Mouse (Mus musculus): ENCODE data around the gene Slc25a23. TPM values are rescaled to one million over a fixed set of nuclear protein-coding genes. Genes with fewer than 3 reads are reported as not detected.
"Not testable (repeated sequence)": the region's sequence is repeated elsewhere in the genome, so short reads cannot be mapped to it uniquely, and the experiment has no call there.

The Slc25a23 gene
- polyA plus RNA-seq, 1 experiment: 24.2 TPM

DNA sequence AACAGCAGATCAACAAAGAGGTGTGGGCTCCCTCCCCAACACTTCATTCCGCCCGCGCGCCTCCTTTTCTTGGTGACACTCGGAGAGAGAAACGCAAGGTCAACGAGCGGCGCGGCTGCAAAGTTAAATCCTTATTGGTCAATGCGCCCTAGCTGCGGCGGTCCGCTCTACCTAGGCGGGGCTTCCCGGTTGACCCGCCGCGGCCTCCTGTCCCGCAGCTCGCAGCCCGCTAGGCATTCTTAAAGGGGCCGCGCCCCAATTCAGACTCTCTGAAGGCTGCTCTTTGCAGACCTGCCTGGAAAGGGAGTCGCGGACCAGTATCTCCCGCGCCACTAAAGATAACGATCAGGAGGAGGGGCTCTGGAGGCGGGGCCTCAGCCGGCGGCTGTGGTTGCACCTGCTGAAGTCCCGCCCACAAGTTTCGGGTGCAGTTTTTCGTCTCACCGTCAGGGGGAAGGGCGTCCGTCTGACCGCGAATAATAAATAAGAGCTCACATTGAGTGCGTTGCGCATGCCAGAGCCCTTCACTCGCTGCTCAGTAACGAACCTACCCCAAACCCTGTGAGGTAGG, 653 bp upstream of the Slc25a23 start:
- Histone ChIP-seq H3K9ac (ENCODE audit: low read depth, poor library complexity, severe bottlenecking) (peak overlapping the region; percentile 39; the same call in 1 of the 2 replicates), H3K4me1 (ENCODE audit: control insufficient read depth, insufficient read depth, low read length) (peaks cover 7% of the 10 kb centered on the region), H3K9me3 (replicated peaks; ENCODE audit: control insufficient read depth, insufficient read depth, low read length, poor library complexity, severe bottlenecking) (no peaks in the 10 kb centered on the region), H3K36me3 (ENCODE audit: control insufficient read depth, insufficient read depth, low read length, poor library complexity, severe bottlenecking) (no peaks in the 10 kb centered on the region), H3K27me3 (ENCODE audit: control insufficient read depth, insufficient read depth, low read length, poor library complexity, severe bottlenecking) (no peaks in the 10 kb centered on the region), H3K4me3 (ENCODE audit: low read depth, low read length) (peak overlapping the region; percentile 67), H3K27ac (ENCODE audit: insufficient read depth, low read length) (peak overlapping the region; percentile 59; the same call in 1 of the 2 replicates)
- TF ChIP-seq CTCF (IDR thresholded peaks at IDR 0.05; ENCODE audit: low read depth, low read length): peak; percentile 52
- no peak for TF ChIP-seq POLR2A (IDR thresholded peaks at IDR 0.05; ENCODE audit: insufficient read depth, low read length)
- peak; percentile 19; the same call in 1 of the 2 replicates for TF ChIP-seq EP300 (IDR thresholded peaks at IDR 0.05; ENCODE audit: insufficient read depth, low read depth, low read length)

DNA sequence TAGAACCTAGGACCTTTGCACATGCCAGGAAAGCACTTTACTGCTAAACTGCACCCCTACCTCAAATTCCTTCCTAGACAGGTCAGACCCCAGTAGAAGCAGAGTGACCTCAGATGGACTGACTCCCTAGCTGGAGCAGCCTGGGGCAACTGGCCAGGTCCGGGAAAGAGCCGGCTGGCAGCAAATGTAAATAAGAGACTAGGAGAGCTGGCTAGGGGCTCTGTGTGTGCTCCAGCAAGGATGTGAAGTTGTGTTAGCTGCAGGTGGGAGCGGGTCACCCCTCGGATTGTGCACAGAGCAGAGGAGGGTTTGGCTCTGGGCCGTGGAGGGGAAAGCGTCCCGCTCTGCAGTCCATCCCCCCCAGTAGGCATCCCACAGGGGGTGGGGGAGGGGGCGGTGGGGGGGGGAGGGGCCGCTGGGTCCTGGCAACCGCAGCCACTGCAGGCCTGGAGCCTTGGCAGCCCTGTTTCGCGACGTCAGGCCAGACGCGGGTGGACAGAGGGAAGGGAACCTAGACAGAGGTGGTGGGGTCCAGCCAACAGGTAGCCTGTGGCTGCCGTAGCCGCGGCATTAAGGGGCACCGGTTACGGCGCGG, 675 bp downstream of the Slc25a23 start, which contains the start of gene Crb3:
Crb3 (plus strand) TSS at position 215 of the 595 bp plus-strand sequence.
- Histone ChIP-seq H3K9ac (ENCODE audit: low read depth, poor library complexity, severe bottlenecking) (peak within 1 kb of the TSS; percentile 39), H3K27me3 (ENCODE audit: control insufficient read depth, insufficient read depth, low read length, poor library complexity, severe bottlenecking) (no peaks in the 10 kb centered on the region), H3K4me3 (ENCODE audit: low read depth, low read length) (peak within 1 kb of the TSS; percentile 67), H3K36me3 (ENCODE audit: control insufficient read depth, insufficient read depth, low read length, poor library complexity, severe bottlenecking) (no peaks in the 10 kb centered on the region), H3K9me3 (replicated peaks; ENCODE audit: control insufficient read depth, insufficient read depth, low read length, poor library complexity, severe bottlenecking) (no peaks in the 10 kb centered on the region), H3K4me1 (ENCODE audit: control insufficient read depth, insufficient read depth, low read length) (peaks cover 7% of the 10 kb centered on the region), H3K27ac (ENCODE audit: insufficient read depth, low read length) (no peak within 1 kb of the TSS)
- no peak for TF ChIP-seq EP300 (IDR thresholded peaks at IDR 0.05; ENCODE audit: insufficient read depth, low read depth, low read length)

DNA sequence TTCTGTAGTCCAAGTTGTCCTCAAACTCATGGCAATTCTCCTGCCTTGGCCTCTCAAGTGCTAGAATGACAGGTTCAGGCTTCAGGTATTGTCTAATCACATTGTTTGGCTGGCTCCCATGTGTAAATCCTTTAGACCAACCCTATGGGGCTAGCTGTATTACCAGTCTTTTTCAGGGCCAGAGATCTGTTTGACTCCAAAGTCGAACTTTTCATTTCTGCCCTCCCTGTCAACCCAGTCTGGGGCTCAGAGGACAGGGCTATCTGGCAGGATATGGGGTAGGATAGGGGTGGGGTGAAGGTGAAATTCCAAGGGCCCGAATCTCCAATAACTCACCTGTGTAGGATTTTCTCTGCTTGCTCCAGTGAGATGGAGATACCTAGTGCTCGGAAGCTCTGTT, 3.4 kb downstream of the Slc25a23 start:
- no peak overlapping the region for H3K9ac ChIP-seq (ENCODE audit: low read depth, poor library complexity, severe bottlenecking)
- no peaks in the 10 kb centered on the region for H3K27me3 ChIP-seq (ENCODE audit: control insufficient read depth, insufficient read depth, low read length, poor library complexity, severe bottlenecking)
- no peaks in the 10 kb centered on the region for H3K9me3 ChIP-seq (replicated peaks; ENCODE audit: control insufficient read depth, insufficient read depth, low read length, poor library complexity, severe bottlenecking)
- H3K36me3 ChIP-seq (ENCODE audit: control insufficient read depth, insufficient read depth, low read length, poor library complexity, severe bottlenecking): no peaks in the 10 kb centered on the region
- no peak overlapping the region for H3K27ac ChIP-seq (ENCODE audit: insufficient read depth, low read length)
- no peak overlapping the region for H3K4me3 ChIP-seq (ENCODE audit: low read depth, low read length)
- TF ChIP-seq EP300 (IDR thresholded peaks at IDR 0.05; ENCODE audit: insufficient read depth, low read depth, low read length) (no peak), POLR2A (IDR thresholded peaks at IDR 0.05; ENCODE audit: insufficient read depth, low read length) (no peak), CTCF (IDR thresholded peaks at IDR 0.05; ENCODE audit: low read depth, low read length) (no peak)
- peaks cover 5% of the 10 kb centered on the region for H3K4me1 ChIP-seq (ENCODE audit: control insufficient read depth, insufficient read depth, low read length)

DNA sequence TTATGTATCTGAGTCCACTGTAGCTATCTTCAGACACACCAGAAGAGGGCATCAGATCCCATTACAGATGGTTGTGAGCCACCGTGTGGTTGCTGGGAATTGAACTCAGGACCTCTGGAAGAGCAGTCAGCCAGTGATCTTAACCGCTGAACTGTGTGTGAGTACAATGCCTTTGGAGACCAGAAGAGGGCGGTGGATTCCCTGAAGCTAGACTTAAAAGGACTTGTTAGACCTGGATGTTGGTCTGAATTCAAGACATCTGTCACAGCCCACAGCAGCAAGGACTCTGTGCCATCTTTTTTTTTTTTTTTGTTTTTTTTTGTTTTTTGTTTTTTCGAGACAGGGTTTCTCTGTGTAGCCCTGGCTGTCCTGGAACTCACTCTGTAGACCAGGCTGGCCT, 8.0 kb downstream of the Slc25a23 start:
- H3K9ac ChIP-seq (ENCODE audit: low read depth, poor library complexity, severe bottlenecking); H3K9me3 ChIP-seq (replicated peaks; ENCODE audit: control insufficient read depth, insufficient read depth, low read length, poor library complexity, severe bottlenecking); H3K4me3 ChIP-seq (ENCODE audit: low read depth, low read length); H3K4me1 ChIP-seq (ENCODE audit: control insufficient read depth, insufficient read depth, low read length); H3K27ac ChIP-seq (ENCODE audit: insufficient read depth, low read length); H3K27me3 ChIP-seq (ENCODE audit: control insufficient read depth, insufficient read depth, low read length, poor library complexity, severe bottlenecking); H3K36me3 ChIP-seq (ENCODE audit: control insufficient read depth, insufficient read depth, low read length, poor library complexity, severe bottlenecking): not testable (repeated sequence)
- TF ChIP-seq CTCF (IDR thresholded peaks at IDR 0.05; ENCODE audit: low read depth, low read length): peak; percentile 10

DNA sequence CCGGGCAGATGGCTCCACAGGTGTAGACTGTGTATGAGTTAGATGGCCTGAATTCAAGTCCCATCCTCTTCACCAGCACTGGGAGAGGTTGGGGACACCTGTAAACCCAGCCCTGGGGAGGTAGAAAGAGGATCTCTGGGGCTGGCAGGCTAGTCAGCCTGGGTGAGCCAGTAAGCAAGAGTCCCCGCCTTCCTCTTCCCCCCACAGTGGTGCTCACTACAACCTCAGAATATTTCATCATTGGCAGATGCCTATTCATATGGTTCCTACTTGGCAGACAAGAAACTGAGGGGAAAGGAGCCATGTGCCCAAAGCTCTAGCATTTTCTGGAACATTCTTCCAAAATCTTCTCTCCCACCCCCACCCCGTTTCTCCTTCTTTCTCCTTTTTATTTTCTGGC, 10.8 kb downstream of the Slc25a23 start:
- Histone ChIP-seq H3K4me1 (ENCODE audit: control insufficient read depth, insufficient read depth, low read length) (peaks cover 2% of the 10 kb centered on the region), H3K9ac (ENCODE audit: low read depth, poor library complexity, severe bottlenecking) (no peak overlapping the region), H3K4me3 (ENCODE audit: low read depth, low read length) (no peak overlapping the region), H3K9me3 (replicated peaks; ENCODE audit: control insufficient read depth, insufficient read depth, low read length, poor library complexity, severe bottlenecking) (no peaks in the 10 kb centered on the region), H3K27ac (ENCODE audit: insufficient read depth, low read length) (no peak overlapping the region), H3K36me3 (ENCODE audit: control insufficient read depth, insufficient read depth, low read length, poor library complexity, severe bottlenecking) (no peaks in the 10 kb centered on the region), H3K27me3 (ENCODE audit: control insufficient read depth, insufficient read depth, low read length, poor library complexity, severe bottlenecking) (no peaks in the 10 kb centered on the region)
- no peak for TF ChIP-seq EP300 (IDR thresholded peaks at IDR 0.05; ENCODE audit: insufficient read depth, low read depth, low read length)
- no peak for TF ChIP-seq POLR2A (IDR thresholded peaks at IDR 0.05; ENCODE audit: insufficient read depth, low read length)
- TF ChIP-seq CTCF (IDR thresholded peaks at IDR 0.05; ENCODE audit: low read depth, low read length): no peak

DNA sequence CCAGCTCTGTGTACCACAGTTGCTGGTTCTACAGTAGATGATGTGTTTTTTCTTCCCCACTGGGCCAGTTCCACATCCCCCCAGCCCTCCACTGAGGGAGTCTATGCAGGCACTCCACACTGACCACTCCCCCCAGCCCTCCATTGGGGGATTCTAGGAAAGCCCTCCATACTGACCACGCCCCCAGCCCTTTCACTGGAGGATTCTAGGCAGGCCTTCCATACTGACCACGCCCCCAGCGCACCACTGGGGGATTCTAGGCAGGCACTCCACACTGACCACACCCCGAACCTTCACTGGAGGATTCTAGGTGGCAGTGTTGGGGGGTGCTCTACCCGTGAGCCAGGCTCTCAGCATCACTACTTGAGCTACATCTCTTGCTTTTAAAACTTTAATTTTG, 12.3 kb downstream of the Slc25a23 start:
- peak overlapping the region; percentile 26 for H3K4me3 ChIP-seq (ENCODE audit: low read depth, low read length)
- peaks cover 2% of the 10 kb centered on the region for H3K4me1 ChIP-seq (ENCODE audit: control insufficient read depth, insufficient read depth, low read length)
- no peak for TF ChIP-seq EP300 (IDR thresholded peaks at IDR 0.05; ENCODE audit: insufficient read depth, low read depth, low read length)
- H3K27me3 ChIP-seq (ENCODE audit: control insufficient read depth, insufficient read depth, low read length, poor library complexity, severe bottlenecking): no peaks in the 10 kb centered on the region
- H3K9me3 ChIP-seq (replicated peaks; ENCODE audit: control insufficient read depth, insufficient read depth, low read length, poor library complexity, severe bottlenecking): no peaks in the 10 kb centered on the region
- no peak overlapping the region for H3K27ac ChIP-seq (ENCODE audit: insufficient read depth, low read length)
- H3K9ac ChIP-seq (ENCODE audit: low read depth, poor library complexity, severe bottlenecking): no peak overlapping the region
- H3K36me3 ChIP-seq (ENCODE audit: control insufficient read depth, insufficient read depth, low read length, poor library complexity, severe bottlenecking): no peaks in the 10 kb centered on the region

Measured in ES-Bruce4 (cell line).